In genomic region chr19:17364741-17365140, GRCm38 (mm10) we compare ENCODE assay signal across 9 mouse cellular contexts. TPM values are rescaled to one million over a fixed set of nuclear protein-coding genes. Genes with fewer than 3 reads are reported as not detected.
DNase-seq lines count a peak whose midpoint lies in the region; ATAC-seq and TF ChIP-seq lines count a peak whose summit lies in the region.
"Had no signal": no experiment of that assay in that cellular context is flagged by ENCODE, and none has a peak within 500 bp of the region (broad histone marks: within the 10 kb centered on the region; RNA-seq: fewer than 3 reads in every experiment).

No protein-coding gene starts in this region.

- no peak for ATAC-seq in heart, embryonic 12.5 days (ENCODE audit: insufficient number of reproducible peaks, low FRiP score)
- no peak for ATAC-seq in forebrain, embryonic 12.5 days (ENCODE audit: low FRiP score)

- 36% methylated on average over 3 of the region's 3 CpGs for WGBS in heart, adult 2 months
- 30% methylated on average over 3 of the region's 3 CpGs for WGBS in heart, embryonic 12.5 days
- 38% methylated on average over 3 of the region's 3 CpGs for WGBS in forebrain, embryonic 12.5 days

- no peaks in the 10 kb centered on the region for H3K36me3 ChIP-seq in heart, adult 2 months (ENCODE audit: control insufficient read depth, insufficient read depth, low read length)
- H3K36me3 ChIP-seq in heart, embryonic 12.5 days, result no peaks in the 10 kb centered on the region
- no peaks in the 10 kb centered on the region for H3K36me3 ChIP-seq in forebrain, embryonic 12.5 days (replicated peaks)

- intact Hi-C loops in heart, adult 2 months (cut with DNase I), result loop anchor here (2.0 kb wide), 1 partner anchor 240 kb away; no protein-coding TSS in a partner anchor

- peak; percentile 38 to 39 for DNase-seq in heart, adult 2 months
- peak; percentile 62 for DNase-seq in testis, postnatal 10 days (ENCODE audit: low spot score)
- no peak for DNase-seq in testis, postnatal 14 days (ENCODE audit: low spot score)
- DNase-seq in cerebellum, adult 18-20 months, result peak; percentile 39 to 56
- DNase-seq in heart, postnatal 4 days, result peak; percentile 56
- DNase-seq in mesoderm, embryonic 11.5 days (ENCODE audit: low read depth, low spot score), result peak; percentile 34

- no peak overlapping the region for H3K4me2 ChIP-seq in heart, embryonic 12.5 days
- H3K4me2 ChIP-seq in forebrain, embryonic 12.5 days, result no peak overlapping the region

- TF ChIP-seq CTCF in heart, adult 2 months (IDR thresholded peaks at IDR 0.05), result peak; percentile 81

- H3K79me2 ChIP-seq in heart, adult 2 months (replicated peaks; ENCODE audit: control insufficient read depth, insufficient read depth, low read length), result no peaks in the 10 kb centered on the region

- TF ChIP-seq POLR2A in heart, adult 2 months (IDR thresholded peaks at IDR 0.05; ENCODE audit: insufficient read depth, low read depth, low read length), result no peak

- no peaks in the 10 kb centered on the region for H3K9me3 ChIP-seq in heart, embryonic 12.5 days (replicated peaks)
- H3K9me3 ChIP-seq in forebrain, embryonic 12.5 days, result no peaks in the 10 kb centered on the region
- H3K9me3 ChIP-seq: megakaryocyte, embryonic 14.5 days had no signal

- H3K4me3 ChIP-seq in heart, adult 2 months, result no peak overlapping the region
- H3K4me3 ChIP-seq in heart, embryonic 12.5 days, result no peak overlapping the region
- no peak overlapping the region for H3K4me3 ChIP-seq in forebrain, embryonic 12.5 days (replicated peaks)
- H3K4me3 ChIP-seq: megakaryocyte, embryonic 14.5 days had no signal

- H3K27ac ChIP-seq in heart, adult 2 months, result no peak overlapping the region
- H3K27ac ChIP-seq in heart, embryonic 12.5 days (ENCODE audit: poor library complexity, severe bottlenecking), result no peak overlapping the region
- no peak overlapping the region for H3K27ac ChIP-seq in forebrain, embryonic 12.5 days

- no peak overlapping the region for H3K9ac ChIP-seq in heart, adult 2 months (ENCODE audit: low read depth, low read length)
- H3K9ac ChIP-seq in heart, embryonic 12.5 days, result no peak overlapping the region
- H3K9ac ChIP-seq in forebrain, embryonic 12.5 days, result no peak overlapping the region

- TF ChIP-seq EP300 in heart, adult 2 months (IDR thresholded peaks at IDR 0.05; ENCODE audit: insufficient read depth, low read depth, low read length), result no peak

- H3K4me1 ChIP-seq in heart, adult 2 months (ENCODE audit: control insufficient read depth, insufficient read depth, low read length), result no peaks in the 10 kb centered on the region; the same call in 1 of the 2 replicates
- peaks cover 10% of the 10 kb centered on the region; the same call in 1 of the 2 replicates for H3K4me1 ChIP-seq in heart, embryonic 12.5 days (replicated peaks)
- no peaks in the 10 kb centered on the region for H3K4me1 ChIP-seq in forebrain, embryonic 12.5 days

- no peaks in the 10 kb centered on the region for H3K27me3 ChIP-seq in heart, adult 2 months (ENCODE audit: control insufficient read depth, insufficient read depth, low read length)
- 0 out of 2 replicates have a peak, but pooled peaks cover 4% of the 10 kb centered on the region for H3K27me3 ChIP-seq in heart, embryonic 12.5 days (replicated peaks)
- no peaks in the 10 kb centered on the region for H3K27me3 ChIP-seq in forebrain, embryonic 12.5 days
- H3K27me3 ChIP-seq: megakaryocyte, embryonic 14.5 days had no signal

RNA-seq across cellular contexts. Expression of gene Gcnt1, which starts 7.9 kb away (rescaled TPM):
- 10 to 100 TPM; 10.8 to 12.1 TPM for total RNA-seq in heart, adult 2 months (2021)
- polyA plus RNA-seq in heart, adult 2 months (2012; rRNA removed), result 1.1 and 2.2 TPM in 2 replicates
- 12.7 and 13.2 TPM in 2 replicates for polyA plus RNA-seq in heart, embryonic 12.5 days (2016; fragmentation: Nextera tagmentation; extraction: Ambion mirVana)
- 10 to 100 TPM; 10.2 to 10.8 TPM for total RNA-seq in heart, postnatal 4 days (2021)
- 2.1 and 2.3 TPM in 2 replicates for polyA plus RNA-seq in forebrain, embryonic 12.5 days (2016; fragmentation: Nextera tagmentation; extraction: Ambion mirVana)

RNA-seq across cellular contexts. Expression of gene Rfk, which starts 29.1 kb away (rescaled TPM):
- 10 to 100 TPM; 73.6 to 74.9 TPM for total RNA-seq in heart, adult 2 months (2021)
- 50.6 and 72.3 TPM in 2 replicates for polyA plus RNA-seq in heart, adult 2 months (2012; rRNA removed)
- 76.1 and 85.8 TPM in 2 replicates for polyA plus RNA-seq in heart, embryonic 12.5 days (2016; fragmentation: Nextera tagmentation; extraction: Ambion mirVana)
- 10 to 100 TPM; 48.3 to 57.7 TPM for total RNA-seq in heart, postnatal 4 days (2021)
- polyA plus RNA-seq in forebrain, embryonic 12.5 days (2016; fragmentation: Nextera tagmentation; extraction: Ambion mirVana), result 95.0 and 95.1 TPM in 2 replicates
